Mouse (Mus musculus) forebrain, postnatal 0 days (tissue): ENCODE data around the gene Xkr8. TPM values are rescaled to one million over a fixed set of nuclear protein-coding genes. Genes with fewer than 3 reads are reported as not detected.
"Not testable (repeated sequence)": the region's sequence is repeated elsewhere in the genome, so short reads cannot be mapped to it uniquely, and the experiment has no call there.

Experiments
- ATAC-seq: fragments of 200-750 bp; cut with Nextera tagmentation; 2 replicates; pipeline ENCODE4 v1.8.0; 2017; ENCODE audit warnings: mild to moderate bottlenecking, moderate library complexity
- DNase-seq: peaks from one replicate; pipeline ENCODE4 v3.0.0-alpha.2; 2015
- H3K27ac ChIP-seq: fragments of 300-500 bp; sonication (generic); 2 replicates; pipeline ENCODE4 v1.5.1; 2014; ENCODE audit warnings: low read depth, mild to moderate bottlenecking, antibody characterized with exemption, low read length, moderate library complexity, mixed read lengths
- H3K27me3 ChIP-seq: fragments of 300-500 bp; sonication (generic); 2 replicates; pipeline ENCODE4 v1.6.1; 2014; ENCODE audit warnings: mild to moderate bottlenecking, low read length, mixed read lengths; ENCODE audit not compliant: insufficient read depth
- H3K36me3 ChIP-seq: fragments of 300-500 bp; sonication (generic); 2 replicates; pipeline ENCODE4 v1.6.1; 2014; ENCODE audit warnings: mild to moderate bottlenecking, moderate library complexity; ENCODE audit not compliant: insufficient read depth
- H3K4me1 ChIP-seq: fragments of 300-500 bp; sonication (generic); 2 replicates; pipeline ENCODE4 v1.6.1; 2014; ENCODE audit warnings: antibody characterized with exemption; ENCODE audit not compliant: insufficient read depth
- H3K4me2 ChIP-seq: fragments of 300-500 bp; sonication (generic); 2 replicates; pipeline ENCODE4 v1.6.1; 2014; ENCODE audit warnings: low read depth, mild to moderate bottlenecking, moderate library complexity
- H3K4me3 ChIP-seq: fragments of 300-500 bp; sonication (generic); 2 replicates; pipeline ENCODE4 v1.5.1; 2014; ENCODE audit warnings: low read depth, low read length, mixed read lengths
- H3K9ac ChIP-seq: fragments of 300-500 bp; sonication (generic); 2 replicates; pipeline ENCODE4 v1.6.1; 2014; ENCODE audit warnings: mild to moderate bottlenecking
- H3K9me3 ChIP-seq: fragments of 300-500 bp; sonication (generic); 2 replicates; pipeline ENCODE4 v1.6.1; 2016; ENCODE audit warnings: low read length
- CTCF ChIP-seq: sonication (generic); IDR thresholded peaks from 2 replicates; pipeline ENCODE4 v1.5.1; 2016; ENCODE audit warnings: antibody characterized with exemption, control low read depth, low read depth
- WGBS: fragments of 180-500 bp; shearing (Covaris S2); extraction: QIAGEN DNeasy Blood & Tissue Kit; methylation state at CpG from one replicate; pipeline ENCODE4 v1.1.7; 2014; 5-methylcytosine and 5-hydroxymethylcytosine counted together
- polyA plus RNA-seq: library from polyadenylated mRNA; unstranded; fragments of >200 nt; fragmentation: Nextera tagmentation; extraction: Ambion mirVana; gene quantifications from 2 replicates; pipeline ENCODE4 v1.2.1, GENCODE M21; 2015
- total RNA-seq: library from RNA; depleted of rRNA; stranded (reverse); fragments of >200 nt; gene quantifications from 2 replicates; pipeline ENCODE4 v1.2.3, GENCODE M21; 2014

The Xkr8 gene
- total and polyA plus RNA-seq, 2 experiments from 2014 or later = 3.8 to 5.2 TPM

GRCm38 (mm10) chr4:132767914-132768876 is 35.8 kb upstream of the Xkr8 start, which contains the start of gene Rpa2:
Gene Rpa2, plus strand, starts transcription at chr4:132768332.
- Histone ChIP-seq H3K36me3 (no peaks in the 10 kb centered on the region), H3K4me2 (peak within 1 kb of the TSS; percentile 88), H3K27ac (no peak within 1 kb of the TSS; the same call in 1 of the 2 replicates), H3K4me3 (peak within 1 kb of the TSS; percentile 71), H3K9ac (peak within 1 kb of the TSS; percentile 54), H3K4me1 (peaks cover 5% of the 10 kb centered on the region; the same call in 1 of the 2 replicates), H3K9me3 (no peaks in the 10 kb centered on the region), H3K27me3 (no peaks in the 10 kb centered on the region)
- WGBS = under 1% methylated on average over 70 of the region's 71 CpGs
- peak; percentile 20; the same call in 1 of the 2 replicates for TF ChIP-seq CTCF
- ATAC-seq (peak; percentile 99), DNase-seq (peak; percentile 99)

- H3K27ac ChIP-seq, DNase-seq, H3K4me2 ChIP-seq, H3K9ac ChIP-seq, H3K4me1 ChIP-seq, H3K9me3 ChIP-seq, ATAC-seq, H3K4me3 ChIP-seq, H3K36me3 ChIP-seq, H3K27me3 ChIP-seq: not testable (repeated sequence)
- WGBS = 92% methylated on average over 3 of the region's 3 CpGs
Measured at GRCm38 (mm10) chr4:132763125-132763524, 30.8 kb upstream of the Xkr8 start.

GRCm38 (mm10) chr4:132762602-132763001 is 30.3 kb upstream of the Xkr8 start:
- no peak overlapping the region for H3K4me2 ChIP-seq
- H3K4me3 ChIP-seq = no peak overlapping the region
- ATAC-seq (no peak), DNase-seq (no peak)
- H3K36me3 ChIP-seq = no peaks in the 10 kb centered on the region
- H3K27me3 ChIP-seq = no peaks in the 10 kb centered on the region; the same call in 1 of the 2 replicates
- H3K4me1 ChIP-seq = no peaks in the 10 kb centered on the region
- no peak overlapping the region for H3K27ac ChIP-seq
- no peak overlapping the region for H3K9ac ChIP-seq
- 87% methylated on average over 6 of the region's 6 CpGs for WGBS
- no peak for TF ChIP-seq CTCF
- no peaks in the 10 kb centered on the region for H3K9me3 ChIP-seq

- Histone ChIP-seq H3K4me1 (no peaks in the 10 kb centered on the region), H3K36me3 (no peaks in the 10 kb centered on the region), H3K9me3 (no peaks in the 10 kb centered on the region), H3K27ac (no peak overlapping the region), H3K27me3 (no peaks in the 10 kb centered on the region; the same call in none of the 2 replicates), H3K4me2 (no peak overlapping the region), H3K4me3 (no peak overlapping the region), H3K9ac (no peak overlapping the region)
- DNase-seq (no peak), ATAC-seq (no peak)
- WGBS = 73% methylated on average over 3 of the region's 3 CpGs
- TF ChIP-seq CTCF = no peak
Measured at GRCm38 (mm10) chr4:132760296-132760695, 27.9 kb upstream of the Xkr8 start.

GRCm38 (mm10) chr4:132757633-132758351 is 25.4 kb upstream of the Xkr8 start:
- Histone ChIP-seq H3K4me1 (no peaks in the 10 kb centered on the region), H3K27me3 (no peaks in the 10 kb centered on the region; the same call in none of the 2 replicates), H3K9ac (no peak overlapping the region), H3K4me2 (no peak overlapping the region), H3K36me3 (no peaks in the 10 kb centered on the region), H3K4me3 (no peak overlapping the region), H3K27ac (no peak overlapping the region), H3K9me3 (no peaks in the 10 kb centered on the region)
- DNase-seq (no peak), ATAC-seq (no peak)
- no peak for TF ChIP-seq CTCF
- 87% methylated on average over 7 of the region's 7 CpGs for WGBS

- DNase-seq = peak; percentile 76
- under 1% methylated on average over 22 of the region's 22 CpGs for WGBS
- Histone ChIP-seq H3K36me3 (no peaks in the 10 kb centered on the region), H3K4me2 (peak within 1 kb of the TSS; percentile 90), H3K4me1 (no peaks in the 10 kb centered on the region), H3K9ac (peak within 1 kb of the TSS; percentile 44), H3K9me3 (no peaks in the 10 kb centered on the region), H3K4me3 (peak within 1 kb of the TSS; percentile 42), H3K27me3 (no peaks in the 10 kb centered on the region; the same call in none of the 2 replicates), H3K27ac (no peak within 1 kb of the TSS)
- ATAC-seq = peak; percentile 93
- peak; percentile 72 for TF ChIP-seq CTCF
Measured at GRCm38 (mm10) chr4:132756974-132757373, 24.6 kb upstream of the Xkr8 start, which contains the start of gene Smpdl3b. Gene Smpdl3b, minus strand, starts transcription at chr4:132757252.
